Mouse (Mus musculus) spleen, adult 2 months (tissue): ENCODE results near the gene Cnot9. TPM values are rescaled to one million over a fixed set of nuclear protein-coding genes. Genes with fewer than 3 reads are reported as not detected.

Source experiments
- DNase-seq, 2 experiments: peaks; one replicate each; pipeline versions ENCODE4 v3.0.0 to v3.0.0-alpha.2; 2012 to 2021; ENCODE audit warnings: low spot score in 2 of 2, low read depth in 1 of 2
- H3K27ac ChIP-seq: fragments of 200-500 bp; 2 replicates; pipeline ENCODE4 v1.5.1; 2012; ENCODE audit warnings: low read length, inconsistent platforms; ENCODE audit not compliant: insufficient read depth
- H3K27me3 ChIP-seq: fragments of 200-500 bp; 2 replicates; pipeline ENCODE4 v1.6.1; 2012; ENCODE audit warnings: mild to moderate bottlenecking, moderate library complexity, low read length, inconsistent platforms; ENCODE audit not compliant: control insufficient read depth, insufficient read depth
- H3K36me3 ChIP-seq: fragments of 200-500 bp; 2 replicates; pipeline ENCODE4 v1.6.1; 2012; ENCODE audit warnings: mild to moderate bottlenecking, low read length, inconsistent platforms; ENCODE audit not compliant: control insufficient read depth, insufficient read depth
- H3K4me1 ChIP-seq: fragments of 200-500 bp; 2 replicates; pipeline ENCODE4 v1.6.1; 2011; ENCODE audit warnings: inconsistent platforms; ENCODE audit not compliant: control insufficient read depth, insufficient read depth, insufficient read length
- H3K4me3 ChIP-seq: fragments of 200-500 bp; 2 replicates; pipeline ENCODE4 v1.5.1; 2011; ENCODE audit warnings: mild to moderate bottlenecking, inconsistent platforms; ENCODE audit not compliant: insufficient read depth, insufficient read length; ENCODE audit errors: extremely low read depth
- CTCF ChIP-seq: fragments of 200-500 bp; IDR thresholded peaks from 2 replicates; pipeline ENCODE4 v1.5.1; 2011; ENCODE audit warnings: mild to moderate bottlenecking, inconsistent platforms; ENCODE audit not compliant: insufficient read depth, insufficient read length, insufficient replicate concordance; ENCODE audit errors: extremely low read depth
- POLR2A ChIP-seq: fragments of 200-500 bp; IDR thresholded peaks from 2 replicates; pipeline ENCODE4 v1.6.1; 2011; ENCODE audit warnings: low read depth, low read length, inconsistent platforms
- WGBS: fragments of 180-500 bp; shearing (Covaris S2); methylation state at CpG from one replicate; pipeline ENCODE4 v1.1.7; 2018; 5-methylcytosine and 5-hydroxymethylcytosine counted together
- polyA plus RNA-seq: library from polyadenylated mRNA; depleted of rRNA; stranded (reverse); fragments of >200 nt; gene quantifications from 2 replicates; pipeline ENCODE4 v1.2.3, GENCODE M21; 2012; rRNA removed

Cnot9 gene
- polyA plus RNA-seq, 1 experiment: 12.6 TPM

DNA sequence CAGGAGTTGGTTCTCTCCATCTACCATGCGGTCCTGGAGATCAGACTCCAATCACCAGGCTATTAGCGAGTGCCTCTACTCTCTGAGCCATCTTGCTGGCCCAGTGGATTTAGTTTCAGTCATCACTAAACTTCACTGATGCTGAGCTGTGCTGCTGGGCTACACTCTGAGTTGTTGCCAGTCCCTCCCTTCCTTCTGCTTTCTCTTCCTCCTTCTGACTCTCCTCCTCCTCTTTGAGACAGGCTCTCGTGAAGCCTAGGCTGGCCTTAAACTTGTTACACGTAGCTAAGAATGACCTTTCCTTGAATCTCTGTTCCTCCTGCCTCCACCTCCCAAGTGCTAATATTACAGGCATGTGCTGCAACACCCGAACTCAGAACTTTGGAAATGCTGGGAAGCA, 53.2 kb downstream of the Cnot9 start:
- no peaks in the 10 kb centered on the region for H3K27me3 ChIP-seq
- no peaks in the 10 kb centered on the region for H3K4me1 ChIP-seq
- H3K4me3 ChIP-seq: no peak overlapping the region
- no peaks in the 10 kb centered on the region for H3K36me3 ChIP-seq
- TF ChIP-seq POLR2A: no peak
- TF ChIP-seq CTCF: no peak
- WGBS: 69% methylated on average over 5 of the region's 5 CpGs
- DNase-seq: no peak
- H3K27ac ChIP-seq: no peak overlapping the region

DNA sequence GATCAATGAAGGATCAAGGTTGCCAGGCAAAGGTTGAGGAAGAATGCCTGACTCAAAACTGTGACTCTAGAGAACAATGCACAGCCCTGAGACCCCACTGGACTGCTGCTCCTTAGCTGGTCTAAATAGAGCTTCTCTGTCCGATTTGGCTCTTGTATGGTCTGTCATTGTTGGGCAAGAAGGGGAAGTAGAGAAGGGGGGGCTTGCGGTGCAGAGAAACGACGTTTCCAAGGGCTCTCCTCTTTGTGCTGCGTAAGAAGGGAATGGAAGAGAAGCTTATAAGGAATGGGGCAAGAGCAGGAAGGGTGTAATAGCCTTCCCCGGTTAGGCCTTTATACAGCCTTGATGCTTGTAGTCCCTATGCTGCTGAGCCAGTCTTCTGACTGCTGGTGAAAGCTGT, 60.0 kb downstream of the Cnot9 start:
- Histone ChIP-seq H3K27ac (no peak overlapping the region), H3K4me3 (no peak overlapping the region), H3K36me3 (peaks cover 36% of the 10 kb centered on the region), H3K27me3 (no peaks in the 10 kb centered on the region), H3K4me1 (no peaks in the 10 kb centered on the region)
- WGBS: 64% methylated on average over 6 of the region's 6 CpGs
- TF ChIP-seq POLR2A (no peak), CTCF (no peak)
- DNase-seq: no peak

DNA sequence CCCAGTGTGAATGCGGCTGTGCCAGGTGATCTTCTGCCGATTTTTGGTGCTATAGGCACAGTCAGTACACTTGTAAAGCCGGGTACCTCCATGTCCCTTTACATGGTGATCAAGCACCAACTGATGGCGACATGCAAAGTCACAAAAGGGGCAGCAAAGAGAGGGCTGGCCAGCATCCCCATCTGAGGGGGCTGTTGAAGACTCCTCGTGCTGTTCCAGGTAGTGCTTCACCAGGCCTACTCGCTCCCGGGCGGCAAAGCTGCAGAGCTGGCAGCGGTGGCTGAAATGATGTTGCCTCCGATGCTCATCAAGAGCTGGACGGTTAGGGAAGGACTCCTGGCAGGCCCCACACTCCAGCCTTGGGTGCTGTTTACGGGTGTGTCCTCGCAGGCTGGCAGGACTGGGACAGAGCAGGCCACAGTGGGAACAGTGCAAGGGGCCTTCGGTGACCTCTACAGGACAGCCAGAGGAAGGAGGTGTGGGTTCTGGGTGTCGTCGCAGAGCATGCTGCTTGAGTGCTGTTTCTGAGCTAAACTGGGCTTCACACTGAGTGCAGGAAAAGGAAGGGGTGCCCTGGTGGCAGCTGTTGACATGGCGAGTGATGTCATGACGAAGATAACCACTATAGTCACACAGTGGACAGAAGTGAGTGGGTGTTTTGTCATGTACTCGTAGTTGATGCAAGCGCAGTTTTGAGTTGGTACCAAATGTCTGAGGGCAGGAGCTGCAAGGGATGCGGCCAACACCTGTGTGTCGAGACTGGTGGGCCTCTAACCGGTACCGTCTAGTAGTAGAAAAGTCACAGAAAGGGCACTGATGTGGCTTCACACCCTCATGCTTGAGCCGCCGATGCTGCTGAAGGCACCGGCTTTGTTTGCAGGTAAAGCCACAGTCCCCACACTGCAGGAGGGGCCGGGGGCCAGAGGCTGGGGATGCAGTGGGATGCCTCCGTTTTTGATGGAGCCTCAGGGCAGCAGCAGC, 64.2 kb downstream of the Cnot9 start:
- peaks cover 62% of the 10 kb centered on the region for H3K36me3 ChIP-seq
- H3K4me1 ChIP-seq: no peaks in the 10 kb centered on the region
- WGBS: 94% methylated on average over 29 of the region's 29 CpGs
- TF ChIP-seq POLR2A (no peak), CTCF (no peak)
- DNase-seq: no peak
- H3K27ac ChIP-seq: no peak overlapping the region
- H3K27me3 ChIP-seq: no peaks in the 10 kb centered on the region
- H3K4me3 ChIP-seq: no peak overlapping the region

Other genes with a start within 250 kb of the Cnot9 start
- 0.08 and 0.14 TPM in 2 replicates for gene Gpbar1, start 227.5 kb upstream of the Cnot9 start, polyA plus RNA-seq
- 102 and 119 TPM in 2 replicates for gene Aamp, start 221.3 kb upstream of the Cnot9 start, polyA plus RNA-seq
- 27.5 and 33.8 TPM in 2 replicates for gene Pnkd, start 221.1 kb upstream of the Cnot9 start, polyA plus RNA-seq
- gene Tmbim1, start 200.4 kb upstream of the Cnot9 start, polyA plus RNA-seq: 60.8 and 66.5 TPM in 2 replicates
- gene Catip, start 143.9 kb upstream of the Cnot9 start, polyA plus RNA-seq: 0.31 and 0.51 TPM in 2 replicates
- gene Slc11a1, start 130.9 kb upstream of the Cnot9 start, polyA plus RNA-seq: 169 and 200 TPM in 2 replicates
- gene Ctdsp1, start 114.5 kb upstream of the Cnot9 start, polyA plus RNA-seq: 96.1 and 114 TPM in 2 replicates
- gene Vil1, start 96.7 kb upstream of the Cnot9 start, polyA plus RNA-seq: not detected in 2 replicates
- not detected in 2 replicates for gene Plcd4, start 36.8 kb downstream of the Cnot9 start, polyA plus RNA-seq
- gene Usp37, start 38.2 kb downstream of the Cnot9 start, polyA plus RNA-seq: 2.5 and 2.7 TPM in 2 replicates
- gene Zfp142, start 82.2 kb downstream of the Cnot9 start, polyA plus RNA-seq: 13.5 and 14.2 TPM in 2 replicates
- gene Bcs1l, start 82.2 kb downstream of the Cnot9 start, polyA plus RNA-seq: 7.9 and 9.3 TPM in 2 replicates
- gene Rnf25, start 95.3 kb downstream of the Cnot9 start, polyA plus RNA-seq: 31.4 and 33.5 TPM in 2 replicates
- 0.56 and 0.92 TPM in 2 replicates for gene Stk36, start 95.4 kb downstream of the Cnot9 start, polyA plus RNA-seq
- gene Ttll4, start 155.7 kb downstream of the Cnot9 start, polyA plus RNA-seq: 10.4 and 13.4 TPM in 2 replicates
- 23.2 and 25.0 TPM in 2 replicates for gene Cyp27a1, start 207.5 kb downstream of the Cnot9 start, polyA plus RNA-seq
- 0.06 and 0.18 TPM in 2 replicates for gene Prkag3, start 243.2 kb downstream of the Cnot9 start, polyA plus RNA-seq